Mouse (Mus musculus) right cerebral cortex, postnatal 10 days (tissue): Measurements from ENCODE around the gene Abca12.

Experiments used
- DNase-seq, 2 experiments: peaks; one replicate each; pipeline ENCODE4 v3.0.0; 2021; ENCODE audit warnings: low spot score in 2 of 2

Abca12 gene

DNA sequence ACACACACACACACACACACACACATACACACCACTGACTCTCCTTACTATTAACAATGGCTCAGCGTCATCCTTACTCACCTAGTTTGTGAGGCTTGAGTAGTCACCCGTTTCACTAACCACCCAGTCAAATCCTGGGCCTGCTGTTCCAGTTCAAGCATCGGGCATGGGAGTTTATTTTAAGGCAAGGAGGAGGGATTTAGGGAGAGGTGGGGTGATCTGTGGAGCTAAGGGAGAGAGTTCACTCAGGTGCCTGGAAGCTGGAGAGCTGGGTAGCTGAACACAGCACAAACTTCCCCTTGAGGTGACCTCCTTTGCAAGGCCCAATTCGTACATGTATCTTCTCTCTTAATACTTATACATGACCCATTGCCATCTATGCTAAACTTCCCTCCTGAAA is 219.4 kb downstream of the Abca12 start:
- no peak for DNase-seq

DNA sequence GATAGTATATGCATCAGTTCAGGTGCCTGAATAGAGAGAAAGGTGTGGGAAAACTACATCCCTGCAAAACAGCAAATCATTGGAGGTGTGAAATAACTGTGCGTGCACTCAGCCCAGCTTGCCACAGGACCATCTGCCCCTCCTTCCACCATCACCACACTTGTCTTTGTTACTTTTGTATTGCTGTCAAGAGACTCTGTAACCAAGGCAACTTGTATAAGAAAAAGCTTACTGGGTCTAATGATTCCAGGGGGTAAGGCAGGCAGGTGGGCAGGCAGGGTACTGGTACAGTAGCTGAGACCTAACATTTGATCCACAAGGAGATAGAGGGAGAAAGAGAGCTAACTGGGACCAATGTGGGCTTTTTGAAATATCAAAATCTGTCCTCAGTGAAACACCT is 220.8 kb downstream of the Abca12 start:
- DNase-seq, result no peak
